Comparison of ENCODE assay signal across 9 mouse cellular contexts in genomic region chr2:106854758-106855157, GRCm38 (mm10).
DNase-seq lines count a peak whose midpoint lies in the region; ATAC-seq and TF ChIP-seq lines count a peak whose summit lies in the region.
"Had no signal": no experiment of that assay in that cellular context is flagged by ENCODE, and none has a peak within 500 bp of the region (broad histone marks: within the 10 kb centered on the region; RNA-seq: fewer than 3 reads in every experiment).

No protein-coding gene starts in this region.

- ATAC-seq in forebrain, embryonic 14.5 days: peak; percentile 42; the same call in 1 of the 2 replicates
- ATAC-seq in hindbrain, embryonic 14.5 days (ENCODE audit: low FRiP score): peak; percentile 22; the same call in 1 of the 2 replicates
- no peak for ATAC-seq in erythroblast, adult 5-6 weeks (replicated peaks; ENCODE audit: low FRiP score, poor library complexity, severe bottlenecking)

- no peak overlapping the region for H3K27ac ChIP-seq in forebrain, embryonic 14.5 days (ENCODE audit: low read depth, low read length)
- no peak overlapping the region for H3K27ac ChIP-seq in hindbrain, embryonic 14.5 days
- H3K27ac ChIP-seq: liver, embryonic 14.5 days had no signal

- peak; percentile 14 for DNase-seq in gastrocnemius, postnatal 25 days
- no peak for DNase-seq in gastrocnemius, postnatal 4 days (ENCODE audit: low spot score in 2 of 2)
- DNase-seq in forebrain, embryonic 14.5 days (ENCODE audit: low spot score): peak; percentile 56
- DNase-seq in hindbrain, embryonic 14.5 days (ENCODE audit: low spot score): no peak
- no peak for DNase-seq in layer of hippocampus, postnatal 14 days (ENCODE audit: low spot score in 2 of 2)
- no peak for DNase-seq in frontal cortex, postnatal 25 days (ENCODE audit: low spot score in 2 of 2)

- TF ChIP-seq POLR2A in myocyte (IDR thresholded peaks at IDR 0.05; ENCODE audit: insufficient read length, low read depth): no peak

- H3K4me3 ChIP-seq in forebrain, embryonic 14.5 days (ENCODE audit: low read depth, low read length): no peak overlapping the region
- H3K4me3 ChIP-seq in hindbrain, embryonic 14.5 days (replicated peaks; ENCODE audit: low read length): no peak overlapping the region
- H3K4me3 ChIP-seq in myocyte: no peak overlapping the region

- no peaks in the 10 kb centered on the region for H3K79me2 ChIP-seq in myocyte (ENCODE audit: control insufficient read depth, insufficient read depth)

- H3K9ac ChIP-seq in forebrain, embryonic 14.5 days (ENCODE audit: low read length): no peak overlapping the region
- H3K9ac ChIP-seq in hindbrain, embryonic 14.5 days: no peak overlapping the region
- H3K9ac ChIP-seq: liver, embryonic 14.5 days had no signal

- H3ac ChIP-seq in myocyte (ENCODE audit: control insufficient read depth, insufficient read length): no peak overlapping the region

- WGBS in forebrain, embryonic 14.5 days: 15% methylated on average over 8 of the region's 8 CpGs
- 19% methylated on average over 8 of the region's 8 CpGs for WGBS in hindbrain, embryonic 14.5 days

- H3K9me3 ChIP-seq in forebrain, embryonic 14.5 days (replicated peaks; ENCODE audit: control insufficient read depth, low read length): no peaks in the 10 kb centered on the region
- no peaks in the 10 kb centered on the region for H3K9me3 ChIP-seq in hindbrain, embryonic 14.5 days (ENCODE audit: control insufficient read depth, low read length)

- no peaks in the 10 kb centered on the region for H3K36me3 ChIP-seq in forebrain, embryonic 14.5 days (ENCODE audit: control insufficient read depth, insufficient read depth, low read length)
- no peaks in the 10 kb centered on the region for H3K36me3 ChIP-seq in hindbrain, embryonic 14.5 days (replicated peaks; ENCODE audit: control insufficient read depth, insufficient read depth)
- H3K36me3 ChIP-seq in myocyte (ENCODE audit: control insufficient read depth, insufficient read depth): no peaks in the 10 kb centered on the region

- H3K27me3 ChIP-seq in forebrain, embryonic 14.5 days (replicated peaks; ENCODE audit: control insufficient read depth, insufficient read depth, low read length): no peaks in the 10 kb centered on the region
- H3K27me3 ChIP-seq in hindbrain, embryonic 14.5 days (ENCODE audit: control insufficient read depth, insufficient read depth, low read length): no peaks in the 10 kb centered on the region
- H3K27me3 ChIP-seq in myocyte (ENCODE audit: control insufficient read depth, insufficient read depth, insufficient read length): no peaks in the 10 kb centered on the region

- no peak overlapping the region for H3K4me2 ChIP-seq in forebrain, embryonic 14.5 days (ENCODE audit: low read length)
- no peak overlapping the region for H3K4me2 ChIP-seq in hindbrain, embryonic 14.5 days (replicated peaks)
- H3K4me2 ChIP-seq in myocyte (ENCODE audit: low read depth): peak overlapping the region; percentile 21

- H3K4me1 ChIP-seq in forebrain, embryonic 14.5 days (ENCODE audit: control insufficient read depth, insufficient read depth, low read length): peaks cover 42% of the 10 kb centered on the region
- H3K4me1 ChIP-seq in hindbrain, embryonic 14.5 days (replicated peaks; ENCODE audit: control insufficient read depth, insufficient read depth, low read length): peaks cover 35% of the 10 kb centered on the region

TF ChIP-seq in myocyte, 11 proteins besides CTCF, POLR2A, EP300 and RAD21:
- no peak for TF ChIP-seq E2F4 (IDR thresholded peaks at IDR 0.05; ENCODE audit: insufficient read depth)
- no peak for TF ChIP-seq TCF3 (IDR thresholded peaks at IDR 0.05; ENCODE audit: insufficient read length, low read depth)
- no peak for TF ChIP-seq TCF12 (IDR thresholded peaks at IDR 0.05; ENCODE audit: insufficient read depth, poor library complexity, severe bottlenecking)
- no peak for TF ChIP-seq REST (IDR thresholded peaks at IDR 0.05; ENCODE audit: insufficient read depth, insufficient read length)
- no peak for TF ChIP-seq POLR2AphosphoS2 (IDR thresholded peaks at IDR 0.05; ENCODE audit: insufficient read length, low read depth)
- TF ChIP-seq MYOG (IDR thresholded peaks at IDR 0.05; ENCODE audit: control insufficient read depth in 1 of 3, insufficient read depth in 1 of 3, insufficient read length in 2 of 3, low read depth in 2 of 3): no peak
- TF ChIP-seq SRF (IDR thresholded peaks at IDR 0.05; ENCODE audit: control insufficient read depth, insufficient read length, low read depth): no peak
- TF ChIP-seq USF1 (IDR thresholded peaks at IDR 0.05; ENCODE audit: low read depth): no peak

Comparison
In these comparisons a context has a peak if more than half of its experiments do, and no peak if none do; other contexts are left out.
1. DNase-seq: peak in gastrocnemius, postnatal 25 days (single experiment) and forebrain, embryonic 14.5 days (single experiment); none in gastrocnemius, postnatal 4 days (0 of 2), hindbrain, embryonic 14.5 days (single experiment), layer of hippocampus, postnatal 14 days (0 of 2) and frontal cortex, postnatal 25 days (0 of 2).